Mouse (Mus musculus): Measurements from ENCODE around the gene Cpxm2.

Gene Cpxm2

GRCm38 (mm10) chr7:132145227-132145800 is 9.2 kb downstream of the Cpxm2 start:
- no peak for DNase-seq (ENCODE audit: low read depth)

- DNase-seq (ENCODE audit: low read depth), result no peak
These were observed 25.9 kb downstream of the Cpxm2 start for GRCm38 (mm10) chr7:132128687-132129086.

GRCm38 (mm10) chr7:132124948-132125347 is 29.6 kb downstream of the Cpxm2 start:
- no peak for DNase-seq (ENCODE audit: low read depth)

GRCm38 (mm10) chr7:132123211-132123610 is 31.3 kb downstream of the Cpxm2 start:
- DNase-seq (ENCODE audit: low read depth), result peak; percentile 88

- peak; percentile 75 for DNase-seq (ENCODE audit: low read depth)
These were observed 34.7 kb downstream of the Cpxm2 start for GRCm38 (mm10) chr7:132119817-132120216.

- DNase-seq (ENCODE audit: low read depth), result no peak
These were observed 42.8 kb downstream of the Cpxm2 start for GRCm38 (mm10) chr7:132111770-132112169.

GRCm38 (mm10) chr7:132110308-132110707 is 44.2 kb downstream of the Cpxm2 start:
- no peak for DNase-seq (ENCODE audit: low read depth)

- DNase-seq (ENCODE audit: low read depth), result no peak
These were observed 47.6 kb downstream of the Cpxm2 start for GRCm38 (mm10) chr7:132106891-132107290.

GRCm38 (mm10) chr7:132105326-132105725 is 49.2 kb downstream of the Cpxm2 start:
- no peak for DNase-seq (ENCODE audit: low read depth)

- no peak for DNase-seq (ENCODE audit: low read depth)
These were observed 56.1 kb downstream of the Cpxm2 start for GRCm38 (mm10) chr7:132098441-132098840.

GRCm38 (mm10) chr7:132094666-132095065 is 59.9 kb downstream of the Cpxm2 start:
- peak; percentile 82 for DNase-seq (ENCODE audit: low read depth)

GRCm38 (mm10) chr7:132091551-132091950 is 63.0 kb downstream of the Cpxm2 start:
- DNase-seq (ENCODE audit: low read depth), result peak; percentile 70

GRCm38 (mm10) chr7:132088606-132089005 is 65.9 kb downstream of the Cpxm2 start:
- no peak for DNase-seq (ENCODE audit: low read depth)

- peak; percentile 83 for DNase-seq (ENCODE audit: low read depth)
These were observed 66.4 kb downstream of the Cpxm2 start for GRCm38 (mm10) chr7:132088181-132088580.

GRCm38 (mm10) chr7:132075825-132076224 is 78.7 kb downstream of the Cpxm2 start:
- no peak for DNase-seq (ENCODE audit: low read depth)

GRCm38 (mm10) chr7:132074503-132074902 is 80.0 kb downstream of the Cpxm2 start:
- DNase-seq (ENCODE audit: low read depth), result no peak

GRCm38 (mm10) chr7:132070877-132071625 is 83.5 kb downstream of the Cpxm2 start:
- DNase-seq (ENCODE audit: low read depth), result no peak

- DNase-seq (ENCODE audit: low read depth), result no peak
These were observed 86.6 kb downstream of the Cpxm2 start for GRCm38 (mm10) chr7:132067951-132068350.

GRCm38 (mm10) chr7:132067511-132067910 is 87.0 kb downstream of the Cpxm2 start:
- DNase-seq (ENCODE audit: low read depth), result no peak

GRCm38 (mm10) chr7:132060116-132060515 is 94.4 kb downstream of the Cpxm2 start:
- DNase-seq (ENCODE audit: low read depth), result no peak

- DNase-seq (ENCODE audit: low read depth), result no peak
These were observed 98.0 kb downstream of the Cpxm2 start for GRCm38 (mm10) chr7:132056565-132056964.

- DNase-seq (ENCODE audit: low read depth), result no peak
These were observed 107.9 kb downstream of the Cpxm2 start for GRCm38 (mm10) chr7:132046662-132047061.

- DNase-seq (ENCODE audit: low read depth), result no peak
These were observed 122.5 kb downstream of the Cpxm2 start for GRCm38 (mm10) chr7:132031940-132032531.
